Mouse (Mus musculus) CD4-positive, CD25-positive, alpha-beta regulatory T cell, adult 4 months (primary cell): ENCODE data around the gene Chrnd. TPM values are rescaled to one million over a fixed set of nuclear protein-coding genes. Genes with fewer than 3 reads are reported as not detected.

ENCODE experiments used
- ATAC-seq: one replicate; pipeline ENCODE4 v1.8.0; 2017
- polyA plus RNA-seq, 2 experiments: library from polyadenylated mRNA; unstranded; fragments of 100-300 nt; shearing (Covaris generic); gene quantifications; one replicate each; pipeline ENCODE4 v1.2.1; 2017

Chrnd gene
- polyA plus RNA-seq, 2 experiments from 2014 or later = not detected

GRCm38 (mm10) chr1:87185526-87185925 is 4.9 kb upstream of the Chrnd start:
- no peak for ATAC-seq

GRCm38 (mm10) chr1:87186261-87187036 is 4.0 kb upstream of the Chrnd start:
- no peak for ATAC-seq

- peak; percentile 66 for ATAC-seq
These were observed 3.4 kb upstream of the Chrnd start for GRCm38 (mm10) chr1:87187037-87187355.

GRCm38 (mm10) chr1:87197296-87197695 is 6.9 kb downstream of the Chrnd start:
- ATAC-seq = no peak

- ATAC-seq = no peak
These were observed 8.0 kb downstream of the Chrnd start for GRCm38 (mm10) chr1:87198119-87199065.

GRCm38 (mm10) chr1:87200811-87201210 is 10.4 kb downstream of the Chrnd start:
- no peak for ATAC-seq

- ATAC-seq = no peak
These were observed 11.4 kb downstream of the Chrnd start for GRCm38 (mm10) chr1:87201848-87202247.

GRCm38 (mm10) chr1:87203779-87204178 is 13.4 kb downstream of the Chrnd start:
- ATAC-seq = no peak

GRCm38 (mm10) chr1:87204465-87204864 is 14.1 kb downstream of the Chrnd start, which contains the start of gene Chrng:
TSS of gene Chrng (plus strand) at chr1:87204657.
- no peak for ATAC-seq

- peak; percentile 51 for ATAC-seq
These were observed 14.6 kb downstream of the Chrnd start for GRCm38 (mm10) chr1:87205038-87205437.

- no peak for ATAC-seq
These were observed 15.1 kb downstream of the Chrnd start for GRCm38 (mm10) chr1:87205502-87205901.

GRCm38 (mm10) chr1:87206339-87206738 is 15.9 kb downstream of the Chrnd start:
- no peak for ATAC-seq

- no peak for ATAC-seq
These were observed 21.0 kb downstream of the Chrnd start for GRCm38 (mm10) chr1:87211431-87211830.

GRCm38 (mm10) chr1:87213735-87214704 is 23.6 kb downstream of the Chrnd start, which contains the start of gene Eif4e2:
TSS of gene Eif4e2 (plus strand) at chr1:87213914.
- peak; percentile 88 for ATAC-seq

- peak; percentile 38 for ATAC-seq
These were observed 24.3 kb downstream of the Chrnd start for GRCm38 (mm10) chr1:87214748-87215147.

- peak; percentile 12 for ATAC-seq
These were observed 27.5 kb downstream of the Chrnd start for GRCm38 (mm10) chr1:87217938-87218337.

GRCm38 (mm10) chr1:87225739-87226138 is 35.3 kb downstream of the Chrnd start:
- ATAC-seq = no peak

GRCm38 (mm10) chr1:87226409-87227159 is 36.2 kb downstream of the Chrnd start:
- ATAC-seq = no peak

GRCm38 (mm10) chr1:87227160-87227550 is 36.7 kb downstream of the Chrnd start:
- no peak for ATAC-seq

GRCm38 (mm10) chr1:87230606-87231005 is 40.2 kb downstream of the Chrnd start:
- no peak for ATAC-seq

GRCm38 (mm10) chr1:87232197-87232596 is 41.8 kb downstream of the Chrnd start:
- ATAC-seq = no peak

GRCm38 (mm10) chr1:87239056-87239455 is 48.6 kb downstream of the Chrnd start:
- no peak for ATAC-seq
